Mouse (Mus musculus) spleen, adult 10 weeks (tissue): ENCODE measurements around the gene Cyp2t4. TPM values are rescaled to one million over a fixed set of nuclear protein-coding genes. Genes with fewer than 3 reads are reported as not detected.

Source experiments
- polyA plus RNA-seq: library from polyadenylated mRNA; stranded (reverse); fragments of 350-450 nt; fragmentation: Illumina TruSeq; extraction: RNeasy Lipid Tissue Mini Kit (QIAGEN cat#74804); gene quantifications from one replicate; pipeline ENCODE4 v1.2.3, GENCODE M21; 2015; ENCODE audit warnings: low replicate concordance; ENCODE audit not compliant: insufficient read depth

Cyp2t4 gene
- polyA plus RNA-seq: not detected

GRCm38 (mm10) chr7:27153205-27153764 lies at the start of gene Cyp2t4:
TSS of gene Cyp2t4 (plus strand) at chr7:27153714.

GRCm38 (mm10) chr7:27119676-27120075 lies 33.8 kb upstream of the Cyp2t4 start, which contains the start of gene Cyp2f2:
TSS of gene Cyp2f2 (plus strand) at chr7:27119909.

GRCm38 (mm10) chr7:27166614-27167474 lies 13.3 kb downstream of the Cyp2t4 start, which contains the start of gene Egln2:
TSS of gene Egln2 (minus strand) at chr7:27166802.

GRCm38 (mm10) chr7:27178324-27179216 lies 25.1 kb downstream of the Cyp2t4 start, which contains the start of gene Rab4b:
TSS of gene Rab4b (minus strand) at chr7:27178896.

GRCm38 (mm10) chr7:27180837-27181695 lies 27.6 kb downstream of the Cyp2t4 start, which contains the start of the genes Gm21983 and Mia:
TSS of gene Gm21983 (minus strand) at chr7:27181086.
TSS of gene Mia (minus strand) at chr7:27181157.

GRCm38 (mm10) chr7:27195681-27196611 lies 42.4 kb downstream of the Cyp2t4 start, which contains the start of the genes BC024978 and Snrpa:
TSS of gene BC024978 (plus strand) at chr7:27195781.
TSS of gene Snrpa (minus strand) at chr7:27196271.

Other genes starting within 250 kb of the Cyp2t4 start
- not detected for gene Cyp2a22, start 214.3 kb upstream of the Cyp2t4 start, polyA plus RNA-seq
- gene Cyp2a12, start 124.6 kb upstream of the Cyp2t4 start, polyA plus RNA-seq: not detected
- gene Cyp2f2, start 33.8 kb upstream of the Cyp2t4 start, polyA plus RNA-seq: not detected
- 32.2 TPM for gene Egln2, start 13.1 kb downstream of the Cyp2t4 start, polyA plus RNA-seq
- 46.8 TPM for gene Rab4b, start 25.2 kb downstream of the Cyp2t4 start, polyA plus RNA-seq
- gene Gm21983, start 27.4 kb downstream of the Cyp2t4 start, polyA plus RNA-seq: not detected
- gene Mia, start 27.4 kb downstream of the Cyp2t4 start, polyA plus RNA-seq: not detected
- gene BC024978, start 42.1 kb downstream of the Cyp2t4 start, polyA plus RNA-seq: 8.4 TPM
- gene Snrpa, start 42.6 kb downstream of the Cyp2t4 start, polyA plus RNA-seq: 50.0 TPM
- 4.7 TPM for gene Itpkc, start 74.9 kb downstream of the Cyp2t4 start, polyA plus RNA-seq
- gene Coq8b, start 79.3 kb downstream of the Cyp2t4 start, polyA plus RNA-seq: 7.5 TPM
- gene Numbl, start 104.7 kb downstream of the Cyp2t4 start, polyA plus RNA-seq: 0.77 TPM
- 11.5 TPM for gene Ltbp4, start 184.0 kb downstream of the Cyp2t4 start, polyA plus RNA-seq
- 26.2 TPM for gene Shkbp1, start 202.3 kb downstream of the Cyp2t4 start, polyA plus RNA-seq
- 19.3 TPM for gene Gm20479, start 203.7 kb downstream of the Cyp2t4 start, polyA plus RNA-seq